Mouse (Mus musculus): ENCODE results near the gene Serinc3. TPM values are rescaled to one million over a fixed set of nuclear protein-coding genes. Genes with fewer than 3 reads are reported as not detected.
"Not testable (repeated sequence)": the region's sequence is repeated elsewhere in the genome, so short reads cannot be mapped to it uniquely, and the experiment has no call there.

Serinc3 gene
- polyA plus RNA-seq, 1 experiment, result 1,613 TPM

DNA sequence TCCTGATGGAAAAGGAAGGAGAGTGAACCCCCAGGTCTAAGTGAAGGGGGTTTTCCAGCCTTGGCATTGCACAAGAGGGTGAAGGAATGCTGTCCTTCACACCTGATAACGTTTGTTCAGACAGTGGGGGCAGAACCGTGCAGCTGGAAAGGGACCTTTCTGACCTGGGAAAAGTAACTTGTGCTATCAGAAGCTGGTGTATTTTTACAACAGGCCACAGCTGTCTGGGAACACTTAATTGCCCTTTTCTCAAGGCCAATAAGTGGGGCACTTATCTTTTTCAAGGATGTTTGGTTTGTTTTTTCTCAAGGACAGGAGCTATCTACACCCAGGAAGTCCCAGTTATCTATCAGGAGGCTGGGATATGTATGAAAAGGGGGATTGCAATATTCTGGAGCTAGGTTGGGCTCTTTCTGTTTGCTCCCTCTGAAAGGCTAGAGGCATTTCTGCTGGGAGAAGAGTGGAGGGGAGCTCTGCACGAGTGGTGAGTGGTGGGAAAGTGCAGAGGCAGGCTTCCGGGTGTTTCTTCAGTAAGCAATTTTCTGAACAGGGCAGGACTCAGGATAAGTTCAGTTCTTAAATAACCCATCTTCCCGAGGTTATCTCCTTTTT lies 7.2 kb downstream of the Serinc3 start:
- Histone ChIP-seq H3K4me1 (ENCODE audit: control insufficient read depth, insufficient read depth, low read length) (peaks cover 40% of the 10 kb centered on the region), H3K4me3 (ENCODE audit: insufficient read depth, low read length) (no peak overlapping the region), H3K27ac (ENCODE audit: insufficient read depth, low read depth, low read length) (no peak overlapping the region)
- TF ChIP-seq CTCF (IDR thresholded peaks at IDR 0.05; ENCODE audit: low read depth, low read length) (no peak), POLR2A (IDR thresholded peaks at IDR 0.05; ENCODE audit: borderline replicate concordance, low read depth, low read length) (no peak)

- Histone ChIP-seq H3K4me1 (ENCODE audit: control insufficient read depth, insufficient read depth, low read length) (peaks cover 34% of the 10 kb centered on the region), H3K4me3 (ENCODE audit: insufficient read depth, low read length) (no peak overlapping the region), H3K27ac (ENCODE audit: insufficient read depth, low read depth, low read length) (no peak overlapping the region)
- no peak for TF ChIP-seq CTCF (IDR thresholded peaks at IDR 0.05; ENCODE audit: low read depth, low read length)
- TF ChIP-seq POLR2A (IDR thresholded peaks at IDR 0.05; ENCODE audit: borderline replicate concordance, low read depth, low read length), result no peak
These were observed 8.9 kb downstream of the Serinc3 start for GRCm38 (mm10) chr2:163636057-163636456.

DNA sequence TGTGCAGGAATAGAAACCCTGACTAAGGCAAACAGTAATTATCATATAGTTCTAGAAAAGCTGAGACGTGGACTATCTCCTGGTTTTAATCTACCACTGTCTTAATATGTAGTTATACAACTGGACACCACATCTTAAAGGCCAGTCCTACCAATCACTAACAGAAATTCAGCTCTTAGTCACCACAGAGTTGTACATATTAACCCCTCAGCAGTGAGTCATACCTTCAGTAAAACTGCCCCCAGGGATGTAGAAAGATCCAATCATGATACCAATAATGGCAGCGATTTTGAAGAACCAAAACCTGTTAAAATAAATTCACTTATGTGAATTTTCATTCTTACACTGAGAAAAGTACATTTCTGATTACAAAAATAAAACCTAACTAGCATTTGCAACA lies 10.7 kb downstream of the Serinc3 start:
- TF ChIP-seq POLR2A (IDR thresholded peaks at IDR 0.05; ENCODE audit: borderline replicate concordance, low read depth, low read length), result no peak
- no peak for TF ChIP-seq CTCF (IDR thresholded peaks at IDR 0.05; ENCODE audit: low read depth, low read length)
- Histone ChIP-seq H3K27ac (ENCODE audit: insufficient read depth, low read depth, low read length) (no peak overlapping the region), H3K4me3 (ENCODE audit: insufficient read depth, low read length) (no peak overlapping the region), H3K4me1 (ENCODE audit: control insufficient read depth, insufficient read depth, low read length) (peaks cover 22% of the 10 kb centered on the region)

DNA sequence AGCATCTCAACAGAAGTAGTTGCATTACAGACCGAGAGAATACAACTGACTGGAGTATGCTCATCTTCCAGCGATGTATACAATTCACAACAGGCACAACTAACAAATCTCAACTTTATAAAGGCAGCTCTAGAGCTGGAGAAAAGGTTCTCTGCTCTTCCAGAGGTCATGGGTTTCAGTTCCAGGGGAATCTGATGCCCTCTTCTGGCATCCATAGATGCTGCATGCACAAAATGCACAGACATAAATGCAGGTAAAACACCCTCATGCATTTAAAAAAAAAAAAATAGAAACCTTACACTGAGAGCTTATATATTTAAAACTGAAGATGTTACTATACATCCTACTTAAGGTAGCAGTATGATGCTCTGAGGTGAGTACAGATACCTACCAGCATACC lies 13.2 kb downstream of the Serinc3 start:
- no peak for TF ChIP-seq POLR2A (IDR thresholded peaks at IDR 0.05; ENCODE audit: borderline replicate concordance, low read depth, low read length)
- no peak for TF ChIP-seq CTCF (IDR thresholded peaks at IDR 0.05; ENCODE audit: low read depth, low read length)
- no peak overlapping the region for H3K4me3 ChIP-seq (ENCODE audit: insufficient read depth, low read length)
- no peak overlapping the region for H3K27ac ChIP-seq (ENCODE audit: insufficient read depth, low read depth, low read length)
- H3K4me1 ChIP-seq (ENCODE audit: control insufficient read depth, insufficient read depth, low read length), result 0 out of 2 replicates have a peak, but pooled peaks cover 1% of the 10 kb centered on the region

DNA sequence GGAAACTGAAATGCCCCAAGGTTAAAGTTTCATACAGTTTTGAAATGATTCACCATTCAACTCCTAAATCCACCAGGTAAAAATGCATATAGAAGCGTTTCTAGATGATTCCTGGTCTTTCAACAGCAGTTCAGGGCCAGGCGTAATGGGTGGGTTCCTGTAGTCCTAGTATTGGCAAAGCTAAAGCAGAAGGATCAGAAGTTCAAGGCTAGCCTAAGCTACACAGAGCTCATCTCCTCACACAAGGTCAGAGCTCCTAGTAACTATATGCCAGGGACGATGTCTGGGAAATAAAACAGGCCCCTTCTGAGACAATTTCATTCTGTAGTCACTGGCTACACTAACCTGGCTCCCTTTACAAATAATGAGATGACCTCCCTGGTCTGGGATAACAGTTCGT lies 13.7 kb downstream of the Serinc3 start:
- no peak for TF ChIP-seq POLR2A (IDR thresholded peaks at IDR 0.05; ENCODE audit: borderline replicate concordance, low read depth, low read length)
- TF ChIP-seq CTCF (IDR thresholded peaks at IDR 0.05; ENCODE audit: low read depth, low read length), result no peak
- H3K4me3 ChIP-seq (ENCODE audit: insufficient read depth, low read length), result no peak overlapping the region
- no peak overlapping the region for H3K27ac ChIP-seq (ENCODE audit: insufficient read depth, low read depth, low read length)
- H3K4me1 ChIP-seq (ENCODE audit: control insufficient read depth, insufficient read depth, low read length), result no peaks in the 10 kb centered on the region

DNA sequence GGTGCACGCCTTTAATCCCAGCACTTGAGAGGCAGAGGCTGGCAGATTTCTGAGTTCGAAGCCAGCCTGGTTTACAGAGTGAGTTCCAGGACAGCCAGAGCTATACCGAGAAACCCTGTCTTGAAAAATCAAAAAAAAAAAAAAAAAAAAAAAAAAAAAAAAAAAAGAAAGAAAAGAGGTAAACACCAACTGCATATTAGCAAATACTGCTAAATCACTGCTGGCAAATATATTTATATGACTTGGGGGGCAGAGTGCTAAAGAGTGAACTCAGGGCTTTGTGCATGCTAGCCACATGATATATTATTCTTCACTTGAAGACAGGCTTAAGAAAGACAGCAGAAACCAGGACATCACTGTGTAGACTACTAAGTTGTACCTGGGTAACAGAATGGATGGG lies 23.5 kb downstream of the Serinc3 start:
- H3K4me3 ChIP-seq (ENCODE audit: insufficient read depth, low read length); H3K4me1 ChIP-seq (ENCODE audit: control insufficient read depth, insufficient read depth, low read length); H3K27ac ChIP-seq (ENCODE audit: insufficient read depth, low read depth, low read length): not testable (repeated sequence)

GRCm38 (mm10) chr2:163620451-163620850 lies 24.5 kb downstream of the Serinc3 start:
- Histone ChIP-seq H3K4me3 (ENCODE audit: insufficient read depth, low read length) (no peak overlapping the region), H3K27ac (ENCODE audit: insufficient read depth, low read depth, low read length) (no peak overlapping the region), H3K4me1 (ENCODE audit: control insufficient read depth, insufficient read depth, low read length) (no peaks in the 10 kb centered on the region)

GRCm38 (mm10) chr2:163617874-163618273 lies 27.1 kb downstream of the Serinc3 start:
- TF ChIP-seq CTCF (IDR thresholded peaks at IDR 0.05; ENCODE audit: low read depth, low read length) (no peak), POLR2A (IDR thresholded peaks at IDR 0.05; ENCODE audit: borderline replicate concordance, low read depth, low read length) (no peak)
- no peak overlapping the region for H3K4me3 ChIP-seq (ENCODE audit: insufficient read depth, low read length)
- no peak overlapping the region for H3K27ac ChIP-seq (ENCODE audit: insufficient read depth, low read depth, low read length)
- H3K4me1 ChIP-seq (ENCODE audit: control insufficient read depth, insufficient read depth, low read length), result no peaks in the 10 kb centered on the region

More at GRCm38 (mm10) chr2:163620451-163620850, 24.5 kb downstream of the Serinc3 start:
- TF ChIP-seq POLR2A (IDR thresholded peaks at IDR 0.05; ENCODE audit: borderline replicate concordance, low read depth, low read length) (no peak), CTCF (IDR thresholded peaks at IDR 0.05; ENCODE audit: low read depth, low read length) (no peak)

DNA sequence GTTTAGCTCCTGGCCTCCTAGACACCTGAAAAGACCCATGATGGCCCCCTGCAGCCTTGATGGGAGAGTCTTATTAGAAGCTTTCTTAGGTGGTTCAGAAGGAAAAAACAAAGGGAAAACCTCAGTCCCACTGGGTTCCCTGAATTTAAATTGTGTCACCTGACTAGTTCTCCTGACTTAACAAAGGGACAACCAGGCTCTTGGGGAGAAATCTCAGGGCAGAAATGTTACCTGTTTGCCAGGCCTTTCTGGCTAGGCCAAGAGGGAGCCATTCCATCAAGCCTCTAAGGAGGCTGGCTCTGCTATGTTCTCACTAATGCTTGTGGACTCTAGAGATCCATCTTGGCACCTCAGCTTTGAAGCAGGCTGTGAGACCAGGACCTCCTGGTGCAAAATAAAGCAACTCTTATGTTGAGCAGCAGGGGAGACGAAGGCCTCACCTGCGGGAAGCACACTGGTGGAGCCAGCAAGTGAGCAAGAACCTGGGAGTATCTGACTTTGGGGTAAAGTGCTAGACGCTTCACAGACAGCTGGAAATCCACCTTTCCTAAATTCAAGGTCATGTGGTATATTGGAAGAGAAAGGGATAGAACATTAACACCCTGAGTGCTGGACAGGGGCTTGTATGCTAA lies 27.6 kb downstream of the Serinc3 start:
- Histone ChIP-seq H3K4me1 (ENCODE audit: control insufficient read depth, insufficient read depth, low read length) (no peaks in the 10 kb centered on the region), H3K27ac (ENCODE audit: insufficient read depth, low read depth, low read length) (no peak overlapping the region), H3K4me3 (ENCODE audit: insufficient read depth, low read length) (no peak overlapping the region)
- no peak for TF ChIP-seq CTCF (IDR thresholded peaks at IDR 0.05; ENCODE audit: low read depth, low read length)
- TF ChIP-seq POLR2A (IDR thresholded peaks at IDR 0.05; ENCODE audit: borderline replicate concordance, low read depth, low read length), result no peak

DNA sequence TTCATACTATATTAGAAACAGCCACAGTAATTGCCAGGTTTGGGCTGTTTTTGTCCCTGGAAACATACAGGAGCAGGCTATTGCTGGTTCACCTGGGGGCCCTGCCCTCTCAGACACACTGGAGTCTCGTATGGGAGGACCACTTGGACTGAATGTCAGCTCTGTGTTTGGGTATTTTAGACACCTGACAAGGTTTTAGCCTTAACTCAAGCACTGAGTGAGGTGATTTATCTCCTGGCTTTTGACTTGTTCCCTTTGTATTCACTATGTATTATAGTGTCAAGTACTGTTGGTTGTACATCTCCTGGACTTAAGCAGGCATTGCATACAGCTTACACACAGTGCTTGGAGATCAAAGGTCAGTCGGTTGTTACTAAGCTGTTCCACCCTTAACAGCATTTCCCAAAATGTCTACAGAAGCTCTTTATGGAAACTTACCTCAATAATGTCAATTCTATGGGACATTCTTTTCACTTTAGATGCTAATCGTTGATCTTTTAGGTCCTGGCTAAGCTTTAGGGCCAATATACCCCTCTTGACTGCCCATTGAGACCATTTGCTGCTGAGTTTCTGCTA lies 28.2 kb downstream of the Serinc3 start:
- H3K4me3 ChIP-seq (ENCODE audit: insufficient read depth, low read length), result no peak overlapping the region
- no peaks in the 10 kb centered on the region for H3K4me1 ChIP-seq (ENCODE audit: control insufficient read depth, insufficient read depth, low read length)
- TF ChIP-seq CTCF (IDR thresholded peaks at IDR 0.05; ENCODE audit: low read depth, low read length) (no peak), POLR2A (IDR thresholded peaks at IDR 0.05; ENCODE audit: borderline replicate concordance, low read depth, low read length) (no peak)
- H3K27ac ChIP-seq (ENCODE audit: insufficient read depth, low read depth, low read length), result no peak overlapping the region
